Mouse (Mus musculus): ENCODE results near the gene Erich2. TPM values are rescaled to one million over a fixed set of nuclear protein-coding genes. Genes with fewer than 3 reads are reported as not detected.

The Erich2 gene
- polyA plus RNA-seq, 1 experiment from 2014 or later, result 1.7 TPM

- Histone ChIP-seq H3K4me1 (no peaks in the 10 kb centered on the region), H3K27me3 (peaks cover 1% of the 10 kb centered on the region; the same call in 1 of the 2 replicates), H3K9me3 (no peaks in the 10 kb centered on the region), H3K9ac (no peak overlapping the region), H3K27ac (no peak overlapping the region), H3K36me3 (no peaks in the 10 kb centered on the region), H3K4me2 (replicated peaks) (no peak overlapping the region), H3K4me3 (no peak overlapping the region)
- 77% methylated on average over 2 of the region's 2 CpGs for WGBS
- no peak for ATAC-seq (ENCODE audit: low FRiP score, low read depth)
These were observed 42.8 kb downstream of the Erich2 start for GRCm38 (mm10) chr2:70551446-70551845.

- Histone ChIP-seq H3K9ac (no peak overlapping the region), H3K4me3 (no peak overlapping the region), H3K27me3 (peaks cover 8% of the 10 kb centered on the region; the same call in 1 of the 2 replicates), H3K4me1 (no peaks in the 10 kb centered on the region), H3K36me3 (no peaks in the 10 kb centered on the region), H3K9me3 (no peaks in the 10 kb centered on the region), H3K4me2 (replicated peaks) (no peak overlapping the region), H3K27ac (no peak overlapping the region)
- WGBS, result 80% methylated on average over 15 of the region's 15 CpGs
- no peak for ATAC-seq (ENCODE audit: low FRiP score, low read depth)
These were observed 43.5 kb downstream of the Erich2 start for GRCm38 (mm10) chr2:70552067-70552598.

- Histone ChIP-seq H3K4me2 (replicated peaks) (no peak within 1 kb of the TSS), H3K4me3 (no peak within 1 kb of the TSS), H3K27me3 (peaks cover 14% of the 10 kb centered on the region; the same call in 1 of the 2 replicates), H3K9me3 (no peaks in the 10 kb centered on the region), H3K27ac (no peak within 1 kb of the TSS), H3K4me1 (no peaks in the 10 kb centered on the region), H3K9ac (no peak within 1 kb of the TSS), H3K36me3 (no peaks in the 10 kb centered on the region)
- no peak for ATAC-seq (ENCODE audit: low FRiP score, low read depth)
- 56% methylated on average over 4 of the region's 4 CpGs for WGBS
These were observed 44.2 kb downstream of the Erich2 start, which contains the start of gene Gad1 for GRCm38 (mm10) chr2:70552772-70553171. Gene Gad1, plus strand, starts transcription at chr2:70553072.

GRCm38 (mm10) chr2:70553826-70554225 lies 45.2 kb downstream of the Erich2 start:
- Histone ChIP-seq H3K9ac (no peak overlapping the region), H3K4me1 (no peaks in the 10 kb centered on the region), H3K27ac (no peak overlapping the region), H3K27me3 (peaks cover 21% of the 10 kb centered on the region), H3K4me3 (no peak overlapping the region), H3K4me2 (replicated peaks) (no peak overlapping the region), H3K36me3 (no peaks in the 10 kb centered on the region), H3K9me3 (no peaks in the 10 kb centered on the region)
- WGBS, result 78% methylated on average over 3 of the region's 3 CpGs
- no peak for ATAC-seq (ENCODE audit: low FRiP score, low read depth)

- Histone ChIP-seq H3K4me2 (replicated peaks) (no peak overlapping the region), H3K36me3 (no peaks in the 10 kb centered on the region), H3K27ac (no peak overlapping the region), H3K9me3 (no peaks in the 10 kb centered on the region), H3K4me1 (peaks cover 20% of the 10 kb centered on the region), H3K27me3 (peaks cover 65% of the 10 kb centered on the region), H3K4me3 (no peak overlapping the region), H3K9ac (no peak overlapping the region)
- WGBS, result 6% methylated on average over 18 of the region's 18 CpGs
- ATAC-seq (ENCODE audit: low FRiP score, low read depth), result no peak
These were observed 49.7 kb downstream of the Erich2 start for GRCm38 (mm10) chr2:70558112-70558842.

GRCm38 (mm10) chr2:70558843-70559451 lies 50.3 kb downstream of the Erich2 start:
- H3K4me1 ChIP-seq, result peaks cover 27% of the 10 kb centered on the region
- H3K9me3 ChIP-seq, result no peaks in the 10 kb centered on the region
- H3K9ac ChIP-seq, result no peak overlapping the region
- H3K4me3 ChIP-seq, result no peak overlapping the region
- WGBS, result 10% methylated on average over 24 of the region's 24 CpGs
- peaks cover 72% of the 10 kb centered on the region for H3K27me3 ChIP-seq
- ATAC-seq (ENCODE audit: low FRiP score, low read depth), result no peak
- H3K4me2 ChIP-seq (replicated peaks), result no peak overlapping the region
- no peaks in the 10 kb centered on the region for H3K36me3 ChIP-seq
- H3K27ac ChIP-seq, result no peak overlapping the region

GRCm38 (mm10) chr2:70559520-70559919 lies 50.9 kb downstream of the Erich2 start:
- Histone ChIP-seq H3K4me1 (peaks cover 30% of the 10 kb centered on the region), H3K27me3 (peaks cover 78% of the 10 kb centered on the region), H3K27ac (no peak overlapping the region), H3K9me3 (no peaks in the 10 kb centered on the region), H3K4me2 (replicated peaks) (no peak overlapping the region), H3K4me3 (no peak overlapping the region), H3K9ac (no peak overlapping the region), H3K36me3 (no peaks in the 10 kb centered on the region)
- no peak for ATAC-seq (ENCODE audit: low FRiP score, low read depth)
- WGBS, result 2% methylated on average over 13 of the region's 13 CpGs

GRCm38 (mm10) chr2:70561077-70561795 lies 52.6 kb downstream of the Erich2 start:
- Histone ChIP-seq H3K4me2 (replicated peaks) (peak overlapping the region; percentile 21), H3K27me3 (peaks cover 95% of the 10 kb centered on the region), H3K9ac (no peak overlapping the region), H3K4me3 (no peak overlapping the region), H3K36me3 (no peaks in the 10 kb centered on the region), H3K9me3 (no peaks in the 10 kb centered on the region), H3K27ac (no peak overlapping the region), H3K4me1 (peaks cover 35% of the 10 kb centered on the region)
- ATAC-seq (ENCODE audit: low FRiP score, low read depth), result no peak
- WGBS, result under 1% methylated on average over 29 of the region's 29 CpGs

- Histone ChIP-seq H3K27ac (no peak overlapping the region), H3K9me3 (no peaks in the 10 kb centered on the region), H3K4me3 (peak overlapping the region; percentile 32), H3K4me1 (peaks cover 43% of the 10 kb centered on the region), H3K36me3 (no peaks in the 10 kb centered on the region), H3K27me3 (peaks cover 96% of the 10 kb centered on the region), H3K4me2 (replicated peaks) (peak overlapping the region; percentile 57), H3K9ac (no peak overlapping the region)
- ATAC-seq (ENCODE audit: low FRiP score, low read depth), result no peak
- 0% methylated on average over 42 of the region's 42 CpGs for whole genome bisulfite sequencing
These were observed 53.4 kb downstream of the Erich2 start for GRCm38 (mm10) chr2:70562011-70562491.

- no peak for ATAC-seq (ENCODE audit: low FRiP score, low read depth)
- H3K9ac ChIP-seq, result no peak overlapping the region
- H3K27me3 ChIP-seq, result peaks cover 96% of the 10 kb centered on the region
- H3K36me3 ChIP-seq, result no peaks in the 10 kb centered on the region
- H3K4me3 ChIP-seq, result peak overlapping the region; percentile 32
- peaks cover 49% of the 10 kb centered on the region for H3K4me1 ChIP-seq
- 0% methylated on average over 25 of the region's 34 CpGs for WGBS
- no peak overlapping the region for H3K27ac ChIP-seq
- no peaks in the 10 kb centered on the region for H3K9me3 ChIP-seq
- peak overlapping the region; percentile 57 for H3K4me2 ChIP-seq (replicated peaks)
These were observed 54.0 kb downstream of the Erich2 start for GRCm38 (mm10) chr2:70562611-70562980.

GRCm38 (mm10) chr2:70562981-70563671 lies 54.5 kb downstream of the Erich2 start:
- Histone ChIP-seq H3K36me3 (no peaks in the 10 kb centered on the region), H3K4me3 (peak overlapping the region; percentile 32), H3K4me1 (peaks cover 54% of the 10 kb centered on the region), H3K4me2 (replicated peaks) (peak overlapping the region; percentile 57), H3K9me3 (no peaks in the 10 kb centered on the region), H3K9ac (no peak overlapping the region), H3K27me3 (peaks cover 97% of the 10 kb centered on the region), H3K27ac (no peak overlapping the region)
- under 1% methylated on average over 40 of the region's 40 CpGs for WGBS
- ATAC-seq (ENCODE audit: low FRiP score, low read depth), result no peak
